Mouse (Mus musculus) testis, postnatal 14 days (tissue): ENCODE measurements around the gene Cdc42ep2.

Experiments used
- DNase-seq: peaks from one replicate; pipeline ENCODE4 v3.0.0; 2021; ENCODE audit warnings: low spot score

The Cdc42ep2 gene

DNA sequence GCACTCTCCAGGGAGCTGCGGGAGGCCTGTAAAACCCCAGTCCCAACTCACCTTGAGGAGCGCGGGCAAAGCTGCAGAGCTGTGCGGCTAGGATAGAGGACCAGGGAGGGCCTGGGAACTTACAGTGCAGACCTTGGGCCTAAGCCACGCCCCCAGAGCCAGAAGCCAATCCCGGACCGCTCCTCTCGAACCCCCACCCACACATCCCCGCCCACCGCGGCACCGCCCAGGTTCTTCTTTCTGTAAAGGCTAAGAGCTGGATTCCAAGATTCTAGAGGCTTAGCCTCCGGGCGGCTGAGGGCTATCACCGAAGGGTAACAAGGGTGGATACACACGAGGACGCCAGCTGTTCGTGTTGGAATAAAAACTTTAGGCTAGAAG, at the start of gene Cdc42ep2:
TSS of gene Cdc42ep2 (minus strand) at position 104 of the 381 bp plus-strand sequence.
- peak; percentile 92 for DNase-seq

DNA sequence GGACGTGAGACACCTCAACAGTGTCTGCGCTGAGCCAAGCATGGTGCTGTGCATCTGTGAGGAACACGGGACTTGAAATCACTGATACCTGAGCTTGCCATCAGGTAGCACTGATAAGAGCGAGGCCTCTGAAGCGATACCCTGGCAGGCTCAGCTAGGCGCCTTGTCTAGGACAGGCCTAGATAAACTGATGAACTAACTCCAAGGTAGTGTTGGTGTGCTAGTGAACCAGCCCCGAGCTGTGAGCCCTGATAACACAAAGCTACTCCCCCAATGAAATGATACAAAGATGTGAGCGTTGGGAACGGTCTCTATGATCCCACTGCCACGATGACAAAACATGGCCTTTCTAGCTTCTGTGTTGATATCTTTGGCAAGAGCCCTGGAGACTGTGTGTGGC, 43.0 kb upstream of the Cdc42ep2 start:
- no peak for DNase-seq

DNA sequence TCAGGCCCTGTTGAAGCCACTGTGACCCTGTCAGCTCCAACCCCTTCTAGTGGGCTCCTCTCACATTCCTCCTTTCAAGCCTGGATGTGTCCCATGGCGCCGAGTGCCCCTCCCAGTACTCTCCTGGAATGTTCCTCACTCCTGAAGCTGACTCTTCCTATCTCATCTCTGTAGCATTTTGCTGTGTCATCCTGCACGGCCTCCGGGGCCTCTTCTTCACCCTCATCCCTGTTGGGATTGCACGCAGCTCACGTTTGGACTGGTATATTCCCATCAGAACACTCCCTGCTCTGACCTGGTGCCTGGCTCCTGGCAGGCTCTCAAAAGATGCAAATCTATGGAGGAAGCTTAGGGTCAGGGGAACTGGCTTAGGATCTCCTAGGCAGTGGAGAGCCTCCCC, 42.2 kb upstream of the Cdc42ep2 start:
- DNase-seq, result no peak

DNA sequence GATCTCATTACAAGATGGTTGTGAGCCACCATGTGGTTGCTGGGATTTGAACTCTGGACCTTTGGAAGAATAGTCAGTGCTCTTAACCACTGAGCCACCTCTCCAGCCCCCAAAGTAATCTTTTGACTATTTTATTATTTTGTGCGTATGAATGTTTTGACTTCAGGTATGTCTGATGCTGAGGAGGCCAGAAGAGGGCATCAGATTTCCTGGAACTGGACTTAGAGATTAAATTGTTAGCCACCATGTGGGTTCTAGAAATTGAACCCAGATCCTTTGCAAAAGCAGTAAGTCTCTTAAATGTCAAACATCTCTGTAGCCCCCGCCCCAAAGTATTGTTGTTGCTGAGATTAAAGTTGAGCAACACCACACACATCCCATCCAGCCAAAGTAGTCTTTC, 41.3 kb upstream of the Cdc42ep2 start:
- no peak for DNase-seq

DNA sequence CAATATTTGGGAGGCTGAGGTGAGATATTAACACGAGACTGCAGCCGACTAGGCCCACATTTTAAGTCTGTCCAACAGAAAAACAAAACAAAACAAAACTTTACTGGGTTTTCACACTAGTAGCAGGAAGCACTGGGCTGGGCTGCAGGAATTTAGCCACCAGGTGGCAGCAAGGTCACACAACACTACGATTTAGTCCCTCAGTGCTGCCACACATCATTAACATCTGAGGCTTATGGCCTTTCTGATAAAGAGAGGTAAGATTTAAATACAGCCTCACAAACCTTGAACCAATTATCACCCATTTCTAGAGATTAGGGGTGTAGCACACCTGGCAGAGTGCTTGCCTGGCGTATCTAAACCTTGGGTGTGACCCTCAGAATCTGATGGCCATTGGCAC, 40.7 kb upstream of the Cdc42ep2 start:
- no peak for DNase-seq

DNA sequence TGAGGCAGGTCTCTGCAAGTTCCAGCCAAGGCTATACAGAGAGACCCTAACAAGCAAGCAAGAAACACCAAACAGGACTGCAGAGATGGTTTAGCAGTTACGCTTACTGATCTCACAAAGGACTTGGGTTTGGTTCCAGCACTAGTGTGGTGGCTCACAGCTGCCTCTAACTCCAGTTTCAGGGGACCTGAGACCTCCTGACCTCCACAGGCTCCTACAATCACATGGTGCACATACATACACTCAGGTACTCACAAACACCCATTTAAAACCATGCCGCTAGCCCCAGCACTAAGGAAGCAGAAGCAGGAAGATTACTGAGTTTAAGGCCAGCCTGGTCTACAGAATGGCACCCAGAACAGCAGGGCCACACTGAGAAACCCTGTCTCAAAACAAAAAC, 40.2 kb upstream of the Cdc42ep2 start:
- DNase-seq, result no peak

DNA sequence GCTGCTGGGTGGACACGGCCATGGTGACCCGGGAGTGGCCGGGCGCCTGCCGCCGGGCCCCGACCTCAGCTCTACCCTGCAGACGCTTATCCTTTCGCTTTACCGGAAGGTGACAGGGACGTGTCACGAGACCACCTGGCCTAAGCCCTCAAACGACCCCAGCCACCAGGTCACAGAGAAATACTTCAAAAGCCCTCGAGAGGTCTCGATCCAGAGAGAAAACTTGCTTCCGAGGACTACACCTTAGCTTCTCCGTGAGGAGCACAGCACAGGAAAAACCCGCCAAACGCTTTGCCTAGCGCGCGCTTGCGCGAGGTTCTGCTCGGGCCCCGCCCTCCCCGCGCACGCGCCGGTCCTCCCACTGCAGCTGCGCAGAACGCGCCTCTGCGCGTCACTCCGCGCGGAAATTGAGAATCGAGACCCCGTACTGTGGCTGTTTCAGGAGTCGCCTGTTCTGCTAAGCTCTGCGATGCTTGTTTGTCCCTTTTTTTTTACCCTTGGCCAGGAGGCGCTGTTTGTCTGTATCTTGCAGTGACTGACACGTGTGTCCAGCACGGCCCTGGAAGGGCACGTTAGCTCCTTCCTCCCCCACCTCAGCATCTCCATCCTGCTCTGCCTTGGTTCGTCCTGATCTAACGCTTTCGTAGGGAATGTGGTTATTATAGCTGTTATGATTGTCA, 39.4 kb upstream of the Cdc42ep2 start, which contains the start of gene Pola2:
TSS of gene Pola2 (minus strand) at position 320 of the 680 bp plus-strand sequence.
- DNase-seq, result peak; percentile 90

DNA sequence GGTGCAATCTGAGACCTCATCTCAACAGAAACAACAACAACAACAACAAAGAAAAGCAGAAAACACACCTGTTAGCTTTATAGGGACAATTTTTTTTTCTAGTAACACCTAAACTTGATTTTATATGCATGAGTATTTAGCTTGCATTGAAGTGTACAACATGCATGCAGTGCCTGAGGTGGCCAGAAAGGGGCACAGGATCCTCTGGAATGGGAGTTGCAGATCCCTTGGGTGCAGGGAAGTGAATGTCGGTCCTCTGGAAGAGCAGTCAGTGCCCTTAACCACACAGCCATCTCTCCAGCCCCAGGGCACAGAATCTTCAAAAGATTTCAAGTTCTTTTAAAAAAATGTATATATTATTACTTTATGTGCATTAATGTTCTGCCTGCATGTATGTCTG, 38.0 kb upstream of the Cdc42ep2 start:
- DNase-seq, result no peak

DNA sequence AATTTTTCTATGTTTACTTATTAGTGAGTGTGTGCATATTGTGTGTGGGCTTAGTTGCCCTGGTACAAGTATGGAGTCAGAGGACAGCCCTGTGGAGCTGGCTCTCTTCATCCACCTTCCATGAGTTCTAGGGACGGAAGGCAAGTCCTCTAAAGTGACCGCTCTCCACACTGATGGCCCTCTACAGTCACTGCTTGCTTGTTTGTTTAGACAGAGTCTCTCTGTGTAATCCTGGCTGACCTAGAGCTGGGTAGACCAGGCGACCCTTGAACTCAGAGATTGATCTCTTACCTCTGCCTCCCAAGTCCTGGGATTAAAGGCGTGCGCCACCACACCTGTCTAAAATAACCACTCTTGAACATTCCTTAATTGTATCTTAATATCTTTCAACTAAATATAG, 32.8 kb upstream of the Cdc42ep2 start:
- DNase-seq, result no peak

DNA sequence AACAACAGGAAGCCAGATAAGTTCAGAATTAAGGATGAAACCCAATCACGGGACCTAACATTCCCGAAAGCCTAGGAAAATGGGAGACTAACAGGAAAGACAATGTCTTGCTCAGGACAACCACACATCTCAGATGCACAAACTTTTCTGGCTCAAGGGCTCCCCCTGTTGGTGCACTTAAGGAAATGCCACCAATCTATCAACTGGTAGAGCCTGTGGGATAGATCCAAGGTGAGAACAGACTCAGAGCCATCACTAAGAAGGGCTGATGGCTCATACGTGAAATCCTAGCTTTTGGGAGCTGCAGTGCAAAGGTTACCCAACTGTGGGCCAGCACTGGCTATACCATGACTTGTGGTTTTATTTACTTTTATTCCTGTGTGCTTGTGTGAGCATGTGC, 32.1 kb upstream of the Cdc42ep2 start:
- peak; percentile 53 for DNase-seq

DNA sequence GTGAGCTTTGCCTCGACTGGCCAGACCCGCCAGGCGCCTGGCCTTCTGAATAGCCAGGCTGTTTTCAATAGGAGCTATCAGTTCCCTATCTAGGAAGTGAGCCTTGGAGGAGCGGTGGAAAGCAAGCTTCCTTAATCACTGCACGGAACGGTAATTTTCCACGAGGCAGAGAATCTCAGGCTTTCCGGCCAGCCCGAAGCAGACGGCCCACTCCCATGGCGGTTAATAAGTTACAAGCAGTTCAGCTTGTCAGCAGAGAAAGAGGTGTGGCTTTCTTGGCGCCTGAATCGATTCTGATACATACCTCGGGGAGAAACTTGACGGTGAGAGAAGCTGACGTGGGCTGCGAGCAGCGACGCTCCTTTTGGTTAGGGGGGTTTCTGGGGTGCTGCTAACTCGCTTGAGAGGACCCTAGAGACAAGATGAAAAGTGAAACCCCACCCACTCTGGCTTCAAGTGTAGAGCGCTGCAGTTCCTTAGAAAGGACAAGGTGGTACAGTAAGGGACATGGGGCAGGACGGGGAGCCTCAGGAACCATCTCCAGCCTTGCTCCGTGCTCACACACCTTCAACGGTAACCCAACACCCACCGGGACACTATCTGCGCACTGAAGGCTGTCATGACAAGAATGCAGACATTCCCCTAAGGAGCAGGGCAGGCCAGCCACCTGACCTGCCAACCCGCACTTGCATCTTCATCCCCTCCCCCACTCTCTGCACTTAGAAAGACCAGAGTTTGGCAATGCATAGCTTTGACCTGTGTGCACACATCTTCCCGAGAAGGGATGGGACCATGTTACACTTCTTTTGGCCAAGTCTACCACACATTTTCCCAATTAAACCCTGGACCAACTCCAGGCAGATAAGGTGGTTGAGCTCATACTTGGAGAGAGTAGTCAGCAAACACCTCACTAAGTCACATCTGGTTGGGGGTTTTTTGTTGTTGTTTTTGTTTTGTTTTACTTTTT, 31.4 kb upstream of the Cdc42ep2 start:
- no peak for DNase-seq

DNA sequence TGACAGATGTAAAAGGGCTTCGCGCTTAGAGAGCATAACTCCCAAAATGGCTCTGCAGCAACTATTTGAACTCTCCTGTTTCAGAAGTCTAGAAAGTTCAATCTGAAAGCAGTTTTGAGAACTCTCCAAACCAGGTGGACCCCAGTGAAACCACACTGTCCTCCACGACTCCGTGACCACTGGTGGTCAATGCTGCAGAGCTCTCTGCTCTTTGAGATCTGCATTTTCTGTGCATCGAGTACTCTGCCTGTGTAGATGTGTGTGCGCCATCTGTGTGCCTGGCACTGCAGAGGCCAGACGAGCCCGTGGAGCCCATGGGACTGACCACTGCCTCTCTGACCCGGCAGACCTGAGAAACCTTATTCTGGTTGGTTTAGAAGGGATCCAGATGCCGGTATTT, 30.3 kb upstream of the Cdc42ep2 start:
- DNase-seq, result no peak

DNA sequence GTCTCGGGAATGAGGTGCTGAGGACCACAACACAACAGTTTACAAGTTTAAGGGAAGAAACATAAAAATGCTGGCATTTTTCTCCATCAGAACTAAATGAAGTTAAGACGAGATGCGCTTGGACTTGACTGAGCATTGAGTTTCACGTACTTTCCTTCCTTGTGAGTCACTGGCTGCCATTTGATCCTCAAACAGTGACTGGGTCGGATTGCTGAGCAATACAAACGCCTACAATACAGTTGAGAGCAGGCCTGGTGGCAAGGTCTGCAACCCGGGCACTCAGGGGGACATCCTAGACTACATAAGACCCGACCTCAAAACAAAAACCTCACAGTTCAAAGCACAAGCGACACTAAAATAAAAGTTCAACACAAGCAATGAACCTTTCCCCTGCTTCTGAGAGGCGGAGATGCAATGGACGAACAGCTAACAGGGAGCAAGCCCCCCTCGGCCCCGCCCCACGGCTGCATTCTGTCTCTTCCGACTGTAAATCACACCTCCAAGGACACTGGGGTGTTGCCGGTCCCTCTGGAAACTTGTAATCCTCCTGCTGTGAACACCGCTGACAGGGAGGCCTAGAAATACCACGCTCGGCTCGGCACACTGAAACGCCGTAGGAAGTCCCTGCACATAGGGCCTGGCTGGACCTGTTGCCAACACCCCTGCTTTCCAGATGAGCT, 29.6 kb upstream of the Cdc42ep2 start:
- DNase-seq, result no peak

DNA sequence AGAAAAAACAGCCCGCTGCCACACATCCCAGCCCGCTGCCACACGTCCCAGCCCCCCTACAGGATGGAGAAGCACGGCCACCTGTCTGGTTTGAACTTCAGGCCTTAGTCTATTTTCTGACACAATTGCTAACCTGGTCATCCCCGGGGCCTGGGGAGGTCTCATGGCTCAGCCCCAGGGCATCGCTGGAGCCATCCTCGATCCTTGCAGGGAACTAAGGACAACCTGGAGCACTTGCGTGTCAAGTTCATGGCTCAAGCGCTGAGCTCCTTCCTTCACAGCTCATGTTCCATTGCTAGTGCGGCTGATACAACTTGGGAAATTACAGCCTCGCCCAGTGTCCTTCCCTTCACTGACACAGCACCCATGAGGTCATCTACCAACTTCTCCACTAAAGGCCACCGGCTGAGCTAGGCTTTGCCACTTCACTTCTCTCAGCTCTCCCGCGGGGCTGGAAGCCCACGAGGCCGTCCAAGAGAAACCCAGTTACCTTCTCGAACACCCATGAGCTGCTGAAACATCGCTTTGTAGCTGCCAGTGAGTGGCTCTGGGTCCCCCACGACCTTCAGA, 28.7 kb upstream of the Cdc42ep2 start:
- no peak for DNase-seq

DNA sequence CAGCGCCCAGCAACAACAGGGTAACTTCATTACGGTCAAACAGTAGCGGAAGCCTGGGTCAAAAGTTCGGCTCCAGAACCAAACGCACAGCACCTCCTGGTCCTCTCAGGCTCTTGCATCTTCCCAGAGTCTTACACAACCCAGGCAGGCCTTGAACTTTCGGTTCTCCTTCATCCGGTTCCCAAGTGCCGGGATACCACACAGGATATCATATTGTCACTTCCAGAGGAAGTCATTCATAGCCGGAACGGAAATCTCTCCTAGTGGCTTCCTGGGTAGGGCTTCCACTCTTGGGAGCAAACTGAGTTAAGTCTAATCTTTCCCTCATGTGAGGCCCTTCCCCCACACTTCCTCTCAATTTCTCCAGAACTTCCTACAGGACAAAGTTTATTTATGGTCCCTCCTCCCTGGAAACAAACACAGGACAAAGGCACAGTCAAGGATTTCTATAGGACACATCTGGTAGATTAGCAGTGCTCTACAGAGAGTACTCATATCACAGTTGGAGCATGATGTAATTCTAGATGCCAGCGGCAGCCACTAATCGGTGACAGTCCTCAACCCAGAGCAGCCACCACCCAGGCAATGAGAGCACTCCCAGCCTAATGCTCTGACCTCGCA, 27.6 kb upstream of the Cdc42ep2 start:
- DNase-seq, result no peak

DNA sequence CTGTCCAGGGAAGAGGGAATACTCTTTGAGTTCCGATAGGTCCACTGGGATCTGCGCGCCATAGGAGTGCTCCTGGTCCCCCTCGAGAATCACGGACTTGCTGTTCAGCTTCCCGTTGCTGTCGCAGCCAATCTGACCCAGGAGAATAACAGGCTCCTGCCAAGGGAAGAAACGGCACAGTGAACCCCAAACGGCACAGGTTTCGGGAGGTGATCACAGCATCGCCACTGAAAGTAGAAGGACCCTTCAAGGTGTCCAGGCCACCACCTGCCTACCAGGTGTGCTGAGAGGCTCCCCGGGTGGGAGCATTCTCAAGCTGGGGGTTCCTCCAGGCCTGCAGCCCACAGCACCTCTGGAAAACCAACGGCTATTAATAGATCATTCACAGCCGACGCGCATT, 27.0 kb upstream of the Cdc42ep2 start:
- DNase-seq, result peak; percentile 5

DNA sequence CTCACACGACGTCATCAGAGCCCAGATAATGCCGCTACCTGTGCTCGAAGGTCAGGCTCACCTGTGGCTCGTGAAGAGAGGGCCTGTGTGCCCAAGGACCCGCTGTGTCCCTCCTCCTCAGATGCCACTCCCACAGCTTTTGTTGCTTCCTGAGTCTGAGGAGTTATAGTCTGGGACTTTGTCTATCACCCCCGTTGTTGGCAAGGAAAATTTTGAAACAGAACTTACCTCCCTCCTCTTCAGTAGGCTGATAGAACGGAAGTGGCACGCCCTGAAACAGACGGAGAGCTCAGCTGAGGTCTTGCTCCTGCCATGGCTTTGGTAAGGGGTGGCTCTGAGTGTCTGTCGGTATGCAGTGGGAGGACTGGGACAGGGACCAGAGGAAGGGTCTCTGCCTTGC, 25.6 kb upstream of the Cdc42ep2 start:
- DNase-seq, result no peak

DNA sequence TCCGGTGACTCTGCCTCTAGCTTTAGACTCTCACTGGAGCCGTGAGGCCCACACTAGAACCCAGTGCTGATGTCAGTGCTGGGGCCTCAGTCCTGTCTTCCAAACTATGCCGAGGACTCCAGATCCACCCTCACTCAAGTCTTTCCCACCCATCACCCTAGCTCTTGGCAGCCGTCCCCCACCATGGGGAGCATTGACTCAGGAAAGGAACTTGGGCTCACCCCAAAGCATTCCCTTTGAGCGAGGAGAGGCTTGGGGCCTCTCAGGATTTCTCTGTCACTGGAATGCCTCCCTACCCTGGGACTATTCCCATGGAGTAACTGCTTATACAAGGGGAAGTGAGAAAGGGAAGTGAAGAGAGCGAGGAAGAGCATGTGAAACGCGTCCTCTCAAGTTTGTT, 21.3 kb upstream of the Cdc42ep2 start:
- peak; percentile 5 for DNase-seq

DNA sequence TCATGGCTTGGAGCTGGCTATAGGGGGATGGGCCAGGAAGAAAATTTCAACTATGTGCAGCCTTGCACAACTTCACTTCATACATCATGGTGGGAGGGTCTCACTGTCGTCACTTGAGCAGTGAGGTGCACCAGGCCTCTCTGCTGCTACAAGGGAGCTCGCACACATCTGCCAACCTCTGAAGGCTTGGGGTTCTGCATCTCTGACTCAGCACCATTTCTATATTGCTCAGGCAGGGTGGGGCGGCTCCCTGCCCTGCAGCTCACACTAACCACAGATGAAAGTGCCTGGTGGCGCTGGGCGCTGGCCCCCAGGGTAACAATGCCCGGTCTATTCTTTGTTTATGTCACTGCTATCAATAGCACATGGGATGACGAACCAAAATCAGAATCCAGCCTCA, 20.4 kb upstream of the Cdc42ep2 start:
- DNase-seq, result no peak

DNA sequence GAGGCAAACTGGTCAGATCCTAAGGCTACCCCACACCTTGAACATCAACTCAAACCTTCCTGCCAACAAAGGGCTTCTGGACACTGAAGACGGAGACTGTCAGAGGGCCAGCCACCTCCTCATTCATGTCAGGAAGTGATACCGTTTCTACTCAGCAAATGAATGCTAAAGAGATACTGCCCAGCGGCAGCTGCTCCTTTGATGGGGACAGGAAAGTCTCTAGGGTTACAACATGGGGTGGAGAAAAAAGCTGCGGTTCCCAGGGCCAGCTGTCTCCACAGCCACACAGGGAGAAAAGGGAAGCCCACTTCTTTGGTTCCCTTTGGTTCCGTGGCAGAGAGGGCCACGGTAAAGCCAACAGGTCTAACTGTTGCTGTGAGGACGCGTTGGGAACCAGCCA, 19.5 kb upstream of the Cdc42ep2 start:
- no peak for DNase-seq

DNA sequence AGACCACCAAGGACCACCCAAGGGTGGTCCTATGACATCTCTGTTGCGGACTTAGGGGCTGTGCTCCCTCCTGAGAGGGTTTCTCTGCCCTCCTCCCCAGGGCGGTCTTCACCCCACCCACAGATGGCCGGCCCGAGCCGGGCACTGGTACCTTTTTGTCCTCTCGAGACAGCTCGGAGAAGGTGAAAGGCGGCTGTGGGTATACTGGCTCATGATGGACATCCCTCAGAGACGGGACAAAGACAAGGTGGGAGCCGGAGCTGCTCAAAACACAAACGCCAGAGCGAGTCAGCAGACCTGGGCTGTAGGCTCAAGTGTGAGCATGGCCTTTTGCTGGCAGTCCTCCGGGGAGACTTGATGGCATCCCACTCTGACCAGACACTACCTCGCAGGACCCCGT, 18.8 kb upstream of the Cdc42ep2 start:
- DNase-seq, result no peak

DNA sequence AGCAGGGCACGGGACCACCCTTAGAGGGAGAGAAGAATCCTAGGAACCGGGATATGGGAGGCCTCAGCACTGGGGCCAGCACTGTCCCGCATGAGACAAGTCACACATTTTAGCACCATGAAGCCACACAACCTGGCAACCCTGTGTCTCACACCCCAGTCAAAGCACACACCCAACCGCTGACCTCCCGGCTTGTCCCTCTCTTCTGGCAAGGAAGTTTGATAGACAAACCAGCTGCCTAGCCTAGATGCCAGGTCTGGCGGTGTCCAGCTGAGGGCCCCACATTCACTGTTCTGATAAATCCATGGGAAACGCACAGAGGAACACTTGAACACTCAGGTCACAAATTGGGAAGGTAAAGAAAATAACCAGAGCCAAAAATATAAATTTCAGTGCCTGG, 18.0 kb upstream of the Cdc42ep2 start:
- DNase-seq, result no peak
